Mouse (Mus musculus) lung, postnatal 36 days (tissue): Measurements from ENCODE around the gene Prepl.

Source experiments
- DNase-seq: peaks from one replicate; pipeline ENCODE4 v3.0.0; 2022; ENCODE audit warnings: mixed read lengths

Gene Prepl

GRCm38 (mm10) chr17:85020343-85020742, 69.7 kb downstream of the Prepl start:
- DNase-seq = no peak

- peak; percentile 33 for DNase-seq
Observed at GRCm38 (mm10) chr17:85018794-85019193, 71.2 kb downstream of the Prepl start.

GRCm38 (mm10) chr17:85018344-85018743, 71.7 kb downstream of the Prepl start:
- DNase-seq = no peak

- no peak for DNase-seq
Observed at GRCm38 (mm10) chr17:85014632-85015031, 75.4 kb downstream of the Prepl start.

- no peak for DNase-seq
Observed at GRCm38 (mm10) chr17:85013485-85013884, 76.6 kb downstream of the Prepl start.
